Mouse (Mus musculus) liver, embryonic 14.5 days (tissue): ENCODE measurements at regions not wholly inside any gene's neighbourhood (a gene's known extent, or its start where the extent isn't known, plus 50 kb on each side); places are given as distances from the start of the nearest gene placed in this dataset.

Source experiments
- CTCF ChIP-seq: IDR thresholded peaks from 2 replicates; pipeline ENCODE4 v1.5.1; 2016; ENCODE audit warnings: antibody characterized with exemption, low read depth, control low read depth
- EP300 ChIP-seq: IDR thresholded peaks from 2 replicates; pipeline ENCODE4 v1.6.1; 2016; ENCODE audit warnings: antibody characterized with exemption, low read depth

DNA sequence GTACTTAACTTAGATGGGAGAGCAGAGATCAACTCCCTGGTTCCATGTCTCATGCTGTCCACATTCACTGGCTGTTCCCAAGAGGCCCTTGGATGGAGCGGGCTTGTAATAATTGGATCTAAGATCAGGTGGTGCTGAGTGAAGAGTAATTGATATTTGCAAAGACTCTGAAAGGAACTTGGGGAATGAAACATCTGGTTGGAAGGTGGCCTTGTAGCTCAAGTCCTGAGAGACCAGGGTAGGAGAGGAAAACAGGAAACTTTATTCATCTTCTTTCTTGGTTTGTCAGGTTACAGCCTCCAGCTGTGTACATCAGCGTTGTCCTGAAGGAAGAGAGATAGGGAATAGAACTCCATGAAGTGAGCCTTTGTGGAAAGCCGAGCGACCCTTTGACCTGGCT lies 175.8 kb downstream of the Spata18 start:
- TF ChIP-seq CTCF (no peak), EP300 (no peak)
